Mouse (Mus musculus): ENCODE results near the gene Hoxa11.

Gene Hoxa11

DNA sequence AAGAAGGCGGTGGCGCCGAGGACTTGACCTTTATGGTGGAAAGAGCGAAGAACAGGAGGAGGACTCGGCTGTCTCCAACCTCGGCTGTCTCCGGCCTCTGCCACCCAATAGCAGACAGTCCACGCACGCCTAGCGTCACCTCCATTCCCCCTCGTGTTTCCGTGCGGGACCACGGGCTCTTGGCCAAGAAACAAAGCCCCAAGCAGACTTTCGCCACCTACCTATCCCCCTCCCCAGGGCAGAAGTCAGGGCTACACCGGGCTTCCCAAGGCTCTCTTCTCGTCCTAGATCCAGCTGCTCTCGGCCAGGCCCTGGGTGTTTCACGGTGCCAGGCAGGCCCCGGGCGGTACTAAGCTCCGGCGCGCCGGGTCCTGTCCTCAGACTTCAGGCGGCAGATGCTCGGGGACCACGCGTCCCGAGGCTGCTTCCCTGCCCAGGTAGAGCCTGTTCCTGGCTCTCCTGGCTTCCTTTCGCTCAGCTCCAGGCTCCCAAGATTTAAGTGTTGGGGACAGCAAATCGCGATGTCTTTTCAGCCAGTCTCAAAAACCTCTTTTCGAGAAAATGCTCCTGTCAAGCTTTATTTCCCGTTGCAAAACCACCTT lies 7.3 kb upstream of the Hoxa11 start:
- in situ Hi-C loops (cut with MboI; ENCODE audit: low pct_unique_long_range_greater_than_20kb in 1 of 2, low sequenced_read_pairs in 2 of 2, unreplicated experiment in 1 of 2) = loop anchor here (10.0 to 25.0 kb wide), 4 partner anchors 62 to 659 kb away; partner anchors contain the start of gene Evx1 (in 1 of the 2)

- in situ Hi-C loops (cut with MboI; ENCODE audit: low pct_unique_long_range_greater_than_20kb in 1 of 2, low sequenced_read_pairs in 2 of 2, unreplicated experiment in 1 of 2) = loop anchor here (10.0 to 25.0 kb wide), 4 partner anchors 63 to 660 kb away; partner anchors contain the start of gene Evx1 (in 1 of the 2)
Observed at GRCm38 (mm10) chr6:52252016-52252774, 6.6 kb upstream of the Hoxa11 start.

DNA sequence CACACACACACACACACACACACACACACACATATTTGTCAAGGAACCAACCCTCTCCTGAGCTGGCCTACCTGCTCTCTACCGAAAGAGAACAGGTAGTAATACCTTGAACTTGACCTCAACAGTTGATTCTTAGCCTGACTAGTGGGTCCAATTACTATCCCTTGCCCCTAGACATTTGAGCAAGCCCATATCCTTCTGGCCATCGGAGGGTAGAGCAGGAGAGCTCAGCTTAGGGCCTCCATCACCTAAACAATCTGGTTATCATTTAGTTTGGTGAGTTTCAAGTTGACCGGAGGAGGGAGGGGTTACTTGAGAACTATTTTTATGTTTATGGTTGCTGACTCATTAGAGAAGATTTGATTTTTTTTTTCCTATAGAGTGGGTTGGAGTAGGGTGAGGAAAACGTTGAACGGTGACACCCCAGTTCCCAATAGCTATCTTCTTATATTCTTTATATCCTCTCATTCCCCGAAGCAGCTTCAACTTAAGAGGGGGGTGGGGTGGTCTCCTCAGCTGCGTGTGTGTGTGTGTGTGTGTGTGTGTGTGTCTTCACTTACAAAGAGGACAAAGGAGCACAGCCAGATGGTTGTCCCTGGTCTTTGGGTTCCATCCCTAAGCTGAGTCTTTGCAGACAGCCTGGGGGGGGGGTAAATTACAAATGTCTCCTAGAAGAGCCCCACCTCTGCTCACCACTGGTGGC lies 5.7 kb upstream of the Hoxa11 start:
- in situ Hi-C loops (cut with MboI; ENCODE audit: low pct_unique_long_range_greater_than_20kb in 1 of 2, low sequenced_read_pairs in 2 of 2, unreplicated experiment in 1 of 2) = loop anchor here (10.0 to 25.0 kb wide), 4 partner anchors 63 to 661 kb away; partner anchors contain the start of gene Evx1 (in 1 of the 2)

DNA sequence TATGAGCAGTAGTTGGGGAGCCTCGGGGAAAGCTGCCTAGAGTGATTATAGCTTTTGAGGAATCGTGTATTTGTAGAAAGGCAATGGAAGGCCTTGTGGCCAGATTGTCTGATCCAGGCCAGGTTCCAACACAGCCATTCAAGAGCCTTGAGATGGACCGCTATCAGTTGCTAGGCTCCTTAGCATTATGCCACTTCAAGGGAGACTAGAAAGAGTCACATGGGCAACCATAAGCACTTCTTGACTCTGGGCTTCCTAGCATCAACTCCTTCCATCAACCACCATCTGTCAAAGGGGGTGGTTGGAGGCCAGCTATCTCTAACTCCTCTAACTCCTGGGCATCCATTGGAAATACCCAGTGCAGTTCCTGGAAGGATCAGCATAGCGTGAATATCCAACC lies 4.2 kb upstream of the Hoxa11 start:
- in situ Hi-C loops (cut with MboI; ENCODE audit: low pct_unique_long_range_greater_than_20kb in 1 of 2, low sequenced_read_pairs in 2 of 2, unreplicated experiment in 1 of 2) = loop anchor here (5.0 to 25.0 kb wide), 6 partner anchors 65 to 1063 kb away; partner anchors contain the start of gene Evx1 (in 1 of the 2)

DNA sequence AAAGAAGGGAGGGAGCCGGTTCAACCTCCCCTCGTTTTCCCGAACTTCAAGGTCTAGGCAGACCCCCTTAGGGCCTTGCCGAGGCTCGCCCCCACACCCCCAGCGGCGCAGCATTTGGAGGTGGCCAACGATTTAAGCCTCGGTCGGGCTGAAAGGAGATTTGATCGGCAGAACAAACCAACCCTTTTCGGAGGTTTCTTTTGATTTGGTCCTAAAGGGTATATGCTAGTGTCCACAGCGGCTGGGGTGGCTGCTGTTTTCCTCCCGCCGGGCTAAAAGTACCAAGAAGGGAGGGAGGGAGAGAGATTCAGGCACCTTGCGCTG lies 3.8 kb upstream of the Hoxa11 start:
- in situ Hi-C loops (cut with MboI; ENCODE audit: low pct_unique_long_range_greater_than_20kb in 1 of 2, low sequenced_read_pairs in 2 of 2, unreplicated experiment in 1 of 2) = loop anchor here (5.0 to 25.0 kb wide), 2 partner anchors 82 to 1062 kb away; no protein-coding TSS in a partner anchor

DNA sequence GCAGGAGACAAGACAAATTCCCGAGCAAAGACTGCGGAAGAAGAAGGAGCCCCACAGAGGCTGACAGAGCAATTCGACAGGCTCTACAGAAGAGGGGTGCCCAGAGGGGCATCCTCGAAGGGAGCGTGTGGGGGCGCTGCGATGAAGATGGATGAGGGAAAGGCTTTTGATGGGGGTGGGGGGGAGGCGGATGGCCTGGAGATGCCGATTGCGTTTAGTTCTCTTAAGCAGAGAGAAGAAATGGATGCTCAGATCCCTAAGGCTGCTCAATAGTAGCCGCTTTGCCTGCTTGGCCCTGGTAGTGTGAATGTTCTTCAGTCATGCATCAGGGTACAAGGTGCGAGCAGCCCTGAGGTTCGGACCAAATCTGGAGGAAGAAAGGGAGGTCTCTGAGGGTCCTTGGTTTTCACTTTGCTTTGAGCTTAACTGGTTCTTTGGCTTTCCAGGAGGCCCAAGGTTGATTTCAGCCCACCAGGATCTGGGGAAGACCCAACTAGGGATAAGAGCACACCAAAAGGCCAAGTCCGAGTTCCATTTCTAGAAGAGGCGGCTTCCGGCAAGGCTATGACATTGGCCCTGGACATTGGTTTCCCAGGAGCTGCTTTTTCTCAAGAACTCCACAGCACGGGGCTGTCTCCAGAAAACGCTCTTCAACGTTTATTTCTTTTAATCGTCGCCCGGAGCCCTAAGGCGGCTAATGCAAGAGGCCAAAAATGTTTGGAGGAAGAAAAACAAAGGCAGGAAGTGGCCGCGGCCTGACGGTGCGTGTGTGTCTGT lies 3.2 kb upstream of the Hoxa11 start:
- in situ Hi-C loops (cut with MboI; ENCODE audit: low pct_unique_long_range_greater_than_20kb in 1 of 2, low sequenced_read_pairs in 2 of 2, unreplicated experiment in 1 of 2) = loop anchor here (5.0 to 25.0 kb wide), 2 partner anchors 82 to 1062 kb away; no protein-coding TSS in a partner anchor

DNA sequence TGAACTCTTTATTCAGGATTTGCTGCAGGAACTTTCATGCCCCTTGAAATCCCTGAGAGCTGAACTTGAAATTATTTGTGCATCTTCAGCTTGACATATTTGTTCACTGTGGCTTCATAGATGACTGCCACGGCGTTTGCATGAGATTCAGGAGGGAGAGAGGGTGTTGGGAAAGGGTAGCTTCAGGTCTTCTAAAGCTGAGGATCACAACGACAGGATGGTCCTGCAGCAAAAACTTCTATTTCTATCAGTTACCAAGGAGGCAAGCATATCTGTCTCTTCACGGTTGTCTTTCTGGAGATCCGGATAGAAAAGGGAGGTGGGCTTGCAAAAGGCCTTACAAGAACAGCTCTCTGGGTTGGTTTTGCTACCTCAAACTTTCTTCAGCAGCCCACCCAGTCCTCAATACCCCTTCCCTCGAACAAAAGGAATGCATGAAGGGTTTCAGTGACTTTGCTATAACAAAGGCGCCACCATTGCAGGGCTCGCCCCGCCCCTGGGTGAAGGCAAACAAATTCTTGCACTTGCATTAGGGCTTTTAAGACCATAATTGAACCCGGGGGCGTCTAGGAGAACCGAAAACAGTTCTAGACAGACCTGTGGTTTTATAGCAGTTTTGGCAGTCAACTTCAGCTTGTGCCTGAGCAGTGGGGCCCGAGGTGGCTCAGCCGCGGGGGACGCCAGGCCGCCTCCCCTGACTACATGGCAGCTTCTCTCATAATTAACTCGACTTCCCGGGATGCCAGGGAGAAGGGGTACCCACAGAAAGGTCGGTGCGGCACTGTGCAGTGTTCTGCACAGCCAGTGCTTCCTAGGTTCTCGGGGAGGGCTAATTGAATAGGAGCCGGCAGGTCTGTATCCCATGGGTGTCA lies 2.4 kb upstream of the Hoxa11 start:
- in situ Hi-C loops (cut with MboI; ENCODE audit: low pct_unique_long_range_greater_than_20kb in 1 of 2, low sequenced_read_pairs in 2 of 2, unreplicated experiment in 1 of 2) = loop anchor here (5.0 to 25.0 kb wide), 2 partner anchors 81 to 1061 kb away; no protein-coding TSS in a partner anchor

- in situ Hi-C loops (cut with MboI; ENCODE audit: low pct_unique_long_range_greater_than_20kb in 1 of 2, low sequenced_read_pairs in 2 of 2, unreplicated experiment in 1 of 2) = loop anchor here (5.0 to 25.0 kb wide), 2 partner anchors 80 to 1060 kb away; no protein-coding TSS in a partner anchor
Observed at GRCm38 (mm10) chr6:52246916-52247315, 1.3 kb upstream of the Hoxa11 start.

DNA sequence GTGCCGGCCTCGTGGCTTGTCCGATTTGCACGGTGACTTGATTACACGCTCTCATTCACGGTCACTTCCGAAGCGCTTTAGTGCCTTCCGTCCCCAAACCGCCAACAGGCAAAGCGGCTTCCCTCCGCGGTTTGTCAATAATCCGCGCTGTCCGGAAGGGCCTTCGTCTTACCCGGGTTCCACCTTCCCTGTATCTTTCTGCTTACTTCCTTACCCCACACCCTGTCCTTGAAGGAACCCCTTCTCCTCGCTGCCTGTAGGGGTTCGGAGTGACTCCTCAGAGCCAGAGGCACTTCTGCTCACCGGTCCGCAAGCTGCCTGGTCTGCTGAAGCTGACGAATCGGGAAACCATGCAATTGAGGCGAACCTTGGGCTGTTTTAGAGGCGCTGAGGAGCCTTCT lies 793 bp upstream of the Hoxa11 start:
- in situ Hi-C loops (cut with MboI; ENCODE audit: low pct_unique_long_range_greater_than_20kb in 1 of 2, low sequenced_read_pairs in 2 of 2, unreplicated experiment in 1 of 2) = loop anchor here (5.0 to 25.0 kb wide), 2 partner anchors 79 to 1059 kb away; no protein-coding TSS in a partner anchor

- in situ Hi-C loops (cut with MboI; ENCODE audit: low pct_unique_long_range_greater_than_20kb in 1 of 2, low sequenced_read_pairs in 2 of 2, unreplicated experiment in 1 of 2) = loop anchor here (5.0 to 25.0 kb wide), 2 partner anchors 78 to 1058 kb away; no protein-coding TSS in a partner anchor
Observed at GRCm38 (mm10) chr6:52245040-52245756, 412 bp downstream of the Hoxa11 start.

- in situ Hi-C loops (cut with MboI; ENCODE audit: low pct_unique_long_range_greater_than_20kb in 1 of 2, low sequenced_read_pairs in 2 of 2, unreplicated experiment in 1 of 2) = loop anchor here (5.0 to 25.0 kb wide), 2 partner anchors 77 to 1057 kb away; no protein-coding TSS in a partner anchor
Observed at GRCm38 (mm10) chr6:52244471-52245039, 1.1 kb downstream of the Hoxa11 start.

- in situ Hi-C loops (cut with MboI; ENCODE audit: low pct_unique_long_range_greater_than_20kb in 1 of 2, low sequenced_read_pairs in 2 of 2, unreplicated experiment in 1 of 2) = loop anchor here in 1 of 2 experiments (25.0 kb wide), 1 partner anchor 1056 kb away; no protein-coding TSS in a partner anchor
Observed at GRCm38 (mm10) chr6:52243681-52244121, 1.9 kb downstream of the Hoxa11 start.

GRCm38 (mm10) chr6:52242801-52243332 lies 2.7 kb downstream of the Hoxa11 start:
- in situ Hi-C loops (cut with MboI; ENCODE audit: low pct_unique_long_range_greater_than_20kb in 1 of 2, low sequenced_read_pairs in 2 of 2, unreplicated experiment in 1 of 2) = loop anchor here in 1 of 2 experiments (25.0 kb wide), 1 partner anchor 1056 kb away; no protein-coding TSS in a partner anchor

DNA sequence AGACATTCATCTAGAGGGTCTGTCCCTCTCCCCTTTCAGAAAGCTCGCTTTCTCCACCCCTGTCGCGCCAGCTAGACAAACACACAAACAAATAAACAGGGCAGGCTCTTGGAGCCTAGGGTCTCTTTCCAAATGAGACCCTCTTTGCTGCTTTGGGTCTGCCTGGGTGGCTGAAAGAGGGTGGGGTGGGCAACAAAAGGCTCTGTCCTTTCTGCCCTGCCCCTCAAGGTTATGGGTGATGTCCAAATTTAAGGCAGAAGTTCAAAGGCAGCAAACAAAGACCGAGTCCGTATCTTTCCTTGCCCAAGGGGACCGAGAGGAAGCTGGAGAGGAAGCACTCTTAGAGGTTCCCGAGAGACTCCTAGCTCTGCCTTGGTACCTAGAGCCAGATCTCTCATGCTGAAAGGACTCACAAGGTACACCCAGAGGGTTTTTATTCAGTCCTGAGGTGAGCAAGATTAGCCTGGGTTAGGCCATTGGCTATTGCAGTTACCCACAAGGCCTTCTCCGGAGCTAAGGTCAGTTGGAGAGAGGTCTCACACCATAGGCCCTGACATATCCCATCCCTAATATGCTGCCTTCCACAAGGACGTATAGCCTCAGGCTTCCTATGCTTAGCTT lies 4.5 kb downstream of the Hoxa11 start:
- in situ Hi-C loops (cut with MboI; ENCODE audit: low pct_unique_long_range_greater_than_20kb in 1 of 2, low sequenced_read_pairs in 2 of 2, unreplicated experiment in 1 of 2) = loop anchor here in 1 of 2 experiments (25.0 kb wide), 1 partner anchor 1054 kb away; no protein-coding TSS in a partner anchor

- in situ Hi-C loops (cut with MboI; ENCODE audit: low pct_unique_long_range_greater_than_20kb in 1 of 2, low sequenced_read_pairs in 2 of 2, unreplicated experiment in 1 of 2) = loop anchor here in 1 of 2 experiments (25.0 kb wide), 1 partner anchor 1053 kb away; no protein-coding TSS in a partner anchor
Observed at GRCm38 (mm10) chr6:52240389-52241000, 5.1 kb downstream of the Hoxa11 start, which contains the start of gene Hoxa10. Gene Hoxa10 (minus strand): TSS chr6:52240854.
